Mouse (Mus musculus): ENCODE data around the gene Fam126a. TPM values are rescaled to one million over a fixed set of nuclear protein-coding genes. Genes with fewer than 3 reads are reported as not detected.
A peak's percentile ranks its signal among the peaks of the same experiment; 100 is the strongest.

Gene Fam126a
- 31.0 and 31.2 TPM in 2 replicates for polyA plus RNA-seq (2015; fragmentation: Nextera tagmentation; extraction: Ambion mirVana)

DNA sequence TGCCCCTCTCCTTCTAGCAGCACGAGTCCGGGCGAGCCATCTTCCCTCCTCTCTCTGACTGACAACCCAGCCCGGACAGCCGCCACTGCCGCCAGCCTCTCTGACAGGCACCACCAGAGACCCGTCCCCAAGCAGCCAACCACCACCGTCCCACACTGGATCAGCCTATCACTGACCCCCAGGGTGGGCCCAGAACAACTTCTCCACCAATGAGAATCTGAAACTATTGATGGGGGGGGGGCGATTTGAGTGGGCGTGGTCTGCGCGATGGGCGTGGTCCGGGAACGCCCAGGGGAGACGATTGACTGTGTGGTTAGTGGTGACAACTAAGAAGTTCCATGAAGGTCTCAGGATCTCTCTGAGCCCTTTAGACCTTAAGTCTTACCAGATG lies at the start of gene Fam126a:
TSS of gene Fam126a (minus strand) at position 112 of the 391 bp plus-strand sequence.
- 1% methylated on average over 15 of the region's 16 CpGs for WGBS
- peaks cover 19% of the 10 kb centered on the region for H3K4me1 ChIP-seq (replicated peaks)
- peak within 1 kb of the TSS; percentile 89 for H3K4me2 ChIP-seq
- peak within 1 kb of the TSS; percentile 100 for H3K4me3 ChIP-seq
- peak; percentile 100 for ATAC-seq (ENCODE audit: low FRiP score, low read depth)
- H3K9ac ChIP-seq = peak within 1 kb of the TSS; percentile 79
- H3K27me3 ChIP-seq = no peaks in the 10 kb centered on the region
- no peaks in the 10 kb centered on the region for H3K9me3 ChIP-seq
- H3K36me3 ChIP-seq = no peaks in the 10 kb centered on the region
- H3K27ac ChIP-seq (replicated peaks) = peak within 1 kb of the TSS; percentile 86

DNA sequence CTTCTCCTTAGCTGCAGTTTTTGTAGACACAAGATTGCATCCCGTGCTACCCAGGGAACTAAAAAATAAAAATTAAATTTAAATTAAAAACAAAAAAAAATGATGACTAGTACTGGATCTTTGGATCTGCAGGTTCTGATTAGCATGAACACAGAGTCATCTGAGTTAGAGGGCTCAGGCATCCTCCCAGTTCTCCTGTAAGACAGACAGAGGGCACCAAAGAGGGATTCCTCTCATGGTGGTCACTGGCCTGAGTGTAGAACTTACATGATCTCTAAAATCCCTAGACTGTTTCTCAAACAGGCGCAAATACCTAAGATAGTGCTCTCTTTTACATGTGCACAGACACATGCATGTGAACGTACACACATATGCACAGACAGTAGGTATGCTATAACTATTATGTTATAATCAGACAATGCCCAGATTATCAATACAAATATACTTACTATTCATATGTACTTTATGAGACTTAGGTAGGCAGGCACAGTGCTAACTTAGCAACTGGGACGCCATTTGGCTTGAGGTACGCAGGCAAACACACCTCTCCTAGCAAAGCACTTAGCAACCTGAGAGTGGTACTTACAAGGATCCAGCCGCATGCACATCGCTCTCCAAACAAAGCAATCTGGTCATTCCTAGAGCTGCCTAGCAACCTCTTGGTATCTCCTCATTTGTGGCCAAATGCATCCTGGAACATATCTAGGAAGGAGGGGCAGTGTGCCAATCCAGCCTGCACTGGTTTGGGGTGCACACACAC lies 48.1 kb upstream of the Fam126a start:
- WGBS = 83% methylated on average over 7 of the region's 7 CpGs
- Histone ChIP-seq H3K4me2 (no peak overlapping the region), H3K27me3 (no peaks in the 10 kb centered on the region), H3K9ac (no peak overlapping the region), H3K4me1 (replicated peaks) (peaks cover 14% of the 10 kb centered on the region), H3K36me3 (no peaks in the 10 kb centered on the region), H3K4me3 (no peak overlapping the region), H3K9me3 (no peaks in the 10 kb centered on the region), H3K27ac (replicated peaks) (no peak overlapping the region)
- ATAC-seq (ENCODE audit: low FRiP score, low read depth) = peak; percentile 47; the same call in 1 of the 2 replicates

DNA sequence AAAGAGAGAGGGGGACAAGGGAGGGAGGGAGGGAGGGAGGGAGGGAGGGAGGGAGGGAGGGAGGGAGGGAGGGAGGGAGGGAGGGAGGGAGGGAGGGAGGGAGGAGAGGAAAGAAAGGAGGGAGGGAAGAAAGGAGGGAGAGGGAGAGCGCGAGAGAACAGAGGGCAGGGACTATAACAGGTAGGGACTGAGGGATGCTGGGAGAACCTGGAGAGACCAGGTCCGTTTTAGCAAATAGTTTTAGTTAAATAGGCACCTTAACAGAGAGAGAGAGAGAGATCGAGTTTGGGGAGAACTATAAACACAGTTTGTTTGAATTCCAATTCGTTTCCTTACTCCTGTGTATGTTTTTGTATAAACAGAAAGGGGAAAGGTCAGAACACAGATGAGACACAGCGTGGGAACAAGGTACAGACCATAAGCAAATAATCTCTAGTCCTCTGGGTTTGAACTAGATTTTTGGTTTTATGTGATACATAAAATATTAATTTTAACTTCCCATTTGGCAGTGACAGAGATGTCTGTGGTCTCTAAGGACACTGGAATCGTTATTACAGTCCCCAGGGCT lies 47.3 kb upstream of the Fam126a start:
- peaks cover 14% of the 10 kb centered on the region for H3K4me1 ChIP-seq (replicated peaks)
- H3K4me2 ChIP-seq = peak overlapping the region; percentile 53
- WGBS = 14% methylated on average over 7 of the region's 7 CpGs
- peak overlapping the region; percentile 26 for H3K4me3 ChIP-seq
- H3K9ac ChIP-seq = no peak overlapping the region
- no peaks in the 10 kb centered on the region for H3K36me3 ChIP-seq
- H3K9me3 ChIP-seq = no peaks in the 10 kb centered on the region
- ATAC-seq (ENCODE audit: low FRiP score, low read depth) = no peak
- no peaks in the 10 kb centered on the region for H3K27me3 ChIP-seq
- H3K27ac ChIP-seq (replicated peaks) = peak overlapping the region; percentile 48; the same call in 1 of the 2 replicates

DNA sequence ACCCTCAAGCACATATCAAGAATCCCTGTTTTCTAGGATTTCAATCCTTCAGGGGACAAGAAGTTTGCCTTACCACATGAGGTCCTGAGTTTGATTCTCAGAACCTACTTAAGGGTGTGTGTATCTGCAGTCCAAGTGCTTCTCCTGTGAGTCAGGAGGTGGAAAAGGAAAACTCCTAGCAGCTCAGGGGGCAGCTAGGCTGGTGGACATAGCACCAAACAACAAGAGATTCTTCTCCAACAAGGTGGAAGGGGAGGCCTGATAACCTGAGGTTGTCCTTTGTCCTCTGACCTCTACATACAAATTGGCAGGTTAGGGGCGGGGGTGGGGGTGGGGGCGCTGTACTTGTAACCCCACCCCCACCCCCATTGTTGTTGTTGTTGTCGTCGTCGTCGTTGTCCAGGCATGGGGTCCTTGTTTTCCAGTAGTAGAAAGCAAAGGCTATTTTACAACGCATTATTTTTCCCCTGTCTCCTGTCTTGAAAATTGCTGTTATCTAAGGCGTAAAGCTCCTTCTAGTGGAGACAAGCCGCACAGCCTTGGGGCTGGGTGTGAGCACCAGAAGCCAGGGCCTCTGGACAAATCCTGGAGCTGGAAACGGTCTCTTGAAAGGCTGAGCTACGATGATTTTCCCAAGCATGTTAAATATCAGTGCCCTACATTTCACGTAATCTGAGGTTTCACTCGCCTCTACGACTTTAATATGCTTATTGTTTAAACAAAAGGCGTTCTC lies 46.7 kb upstream of the Fam126a start:
- peak; percentile 87 for ATAC-seq (ENCODE audit: low FRiP score, low read depth)
- no peaks in the 10 kb centered on the region for H3K9me3 ChIP-seq
- under 1% methylated on average over 14 of the region's 15 CpGs for WGBS
- no peak overlapping the region for H3K9ac ChIP-seq
- H3K4me2 ChIP-seq = peak overlapping the region; percentile 53
- H3K4me1 ChIP-seq (replicated peaks) = peaks cover 14% of the 10 kb centered on the region
- peak overlapping the region; percentile 80 for H3K27ac ChIP-seq (replicated peaks)
- no peaks in the 10 kb centered on the region for H3K36me3 ChIP-seq
- H3K27me3 ChIP-seq = no peaks in the 10 kb centered on the region
- H3K4me3 ChIP-seq = peak overlapping the region; percentile 26

DNA sequence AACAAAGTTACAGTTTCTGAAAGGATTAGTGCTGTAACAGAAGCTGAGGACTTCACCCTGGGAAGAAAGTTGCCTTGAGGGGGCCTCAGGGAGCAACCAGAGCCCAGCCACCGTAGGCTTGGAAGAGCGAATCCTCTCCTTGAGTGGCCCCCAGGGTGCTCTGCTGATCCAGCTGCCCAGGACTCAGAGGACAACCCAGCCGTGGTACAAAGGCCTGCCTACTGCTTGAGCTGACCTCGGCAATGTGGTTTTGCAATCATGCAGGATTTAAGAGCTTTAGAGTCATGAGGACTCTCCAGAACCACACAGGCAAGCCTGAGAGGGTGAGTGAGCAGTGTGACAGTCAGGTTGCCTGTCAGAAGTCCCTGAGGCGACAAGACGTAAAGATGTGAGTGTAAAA lies 41.5 kb upstream of the Fam126a start:
- Histone ChIP-seq H3K27me3 (no peaks in the 10 kb centered on the region), H3K4me3 (no peak overlapping the region), H3K27ac (replicated peaks) (no peak overlapping the region), H3K9ac (no peak overlapping the region), H3K4me2 (no peak overlapping the region), H3K9me3 (no peaks in the 10 kb centered on the region), H3K4me1 (replicated peaks) (peaks cover 5% of the 10 kb centered on the region), H3K36me3 (no peaks in the 10 kb centered on the region)
- WGBS = 80% methylated on average over 6 of the region's 6 CpGs
- ATAC-seq (ENCODE audit: low FRiP score, low read depth) = no peak

DNA sequence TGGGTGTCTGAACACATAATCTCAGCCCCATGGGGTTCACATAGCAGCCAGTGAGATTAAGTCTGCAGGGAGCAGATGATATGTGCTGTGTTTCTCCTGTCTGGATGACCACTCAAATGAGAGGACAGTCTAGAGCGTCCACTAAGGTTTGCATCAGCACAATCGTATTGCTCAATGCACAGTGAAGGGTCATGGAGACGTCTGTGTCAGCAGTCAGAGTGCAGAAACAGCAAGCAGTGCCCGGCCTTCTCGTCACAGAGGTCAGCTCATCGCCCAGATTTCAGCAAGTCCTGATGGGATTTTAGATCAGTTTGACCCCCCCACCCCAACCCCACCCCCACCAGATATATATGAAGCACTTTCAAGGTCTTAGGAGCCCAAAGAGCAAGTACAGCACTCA lies 38.5 kb upstream of the Fam126a start:
- WGBS = 82% methylated on average over 6 of the region's 6 CpGs

DNA sequence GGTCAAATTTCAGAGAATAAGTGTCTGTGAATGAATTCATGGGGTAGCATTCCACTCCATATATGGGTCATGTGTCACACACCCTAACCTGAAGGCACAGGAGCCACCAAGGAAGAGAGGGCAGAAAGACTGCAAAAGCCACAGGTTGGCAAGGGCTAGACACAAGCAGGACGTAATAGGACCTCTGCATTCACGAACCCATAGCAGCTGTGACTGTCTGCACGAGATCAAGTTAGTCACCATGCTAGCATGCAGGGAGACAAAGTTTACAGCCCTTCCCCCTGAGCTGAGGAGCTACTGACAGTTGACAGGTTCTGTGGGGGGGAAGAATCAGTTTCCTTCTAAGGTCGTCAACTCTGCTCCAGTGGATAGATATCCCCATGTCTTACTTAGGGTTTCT lies 33.1 kb upstream of the Fam126a start:
- H3K4me3 ChIP-seq = no peak overlapping the region
- no peaks in the 10 kb centered on the region for H3K27me3 ChIP-seq
- no peaks in the 10 kb centered on the region for H3K9me3 ChIP-seq
- H3K9ac ChIP-seq = no peak overlapping the region
- H3K4me1 ChIP-seq (replicated peaks) = no peaks in the 10 kb centered on the region
- no peaks in the 10 kb centered on the region for H3K36me3 ChIP-seq
- WGBS = 81% methylated on average over 4 of the region's 4 CpGs
- no peak overlapping the region for H3K27ac ChIP-seq (replicated peaks)
- ATAC-seq (ENCODE audit: low FRiP score, low read depth) = no peak
- H3K4me2 ChIP-seq = no peak overlapping the region

More for the DNA sequence above, 38.5 kb upstream of the Fam126a start:
- no peak overlapping the region for H3K9ac ChIP-seq
- H3K27me3 ChIP-seq = no peaks in the 10 kb centered on the region
- no peaks in the 10 kb centered on the region for H3K4me1 ChIP-seq (replicated peaks)
- no peak overlapping the region for H3K27ac ChIP-seq (replicated peaks)
- H3K4me3 ChIP-seq = no peak overlapping the region
- no peaks in the 10 kb centered on the region for H3K36me3 ChIP-seq
- no peak for ATAC-seq (ENCODE audit: low FRiP score, low read depth)
- no peaks in the 10 kb centered on the region for H3K9me3 ChIP-seq
- H3K4me2 ChIP-seq = no peak overlapping the region

DNA sequence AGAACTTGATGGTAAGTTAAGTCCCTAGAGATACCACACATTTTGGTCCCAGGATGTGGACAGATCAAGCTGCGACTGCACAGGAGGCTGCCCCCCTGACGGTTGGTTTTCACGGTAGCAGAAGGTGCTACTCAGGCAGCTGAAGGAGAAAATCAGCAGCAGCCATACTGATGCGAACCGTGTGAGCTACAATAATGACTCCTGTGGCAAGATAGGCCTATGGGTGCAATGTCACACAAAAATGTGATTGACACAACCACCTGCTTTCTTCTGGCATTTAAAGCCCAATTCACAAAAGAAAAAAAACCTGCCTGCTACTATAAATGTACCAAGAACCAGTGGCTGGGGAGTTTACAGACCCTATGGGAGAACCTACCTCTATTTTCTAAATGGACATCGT lies 32.5 kb upstream of the Fam126a start:
- Histone ChIP-seq H3K36me3 (no peaks in the 10 kb centered on the region), H3K4me3 (no peak overlapping the region), H3K9ac (no peak overlapping the region), H3K27ac (replicated peaks) (no peak overlapping the region), H3K4me1 (replicated peaks) (no peaks in the 10 kb centered on the region), H3K9me3 (no peaks in the 10 kb centered on the region), H3K27me3 (no peaks in the 10 kb centered on the region), H3K4me2 (no peak overlapping the region)
- WGBS = 88% methylated on average over 6 of the region's 6 CpGs
- ATAC-seq (ENCODE audit: low FRiP score, low read depth) = no peak

DNA sequence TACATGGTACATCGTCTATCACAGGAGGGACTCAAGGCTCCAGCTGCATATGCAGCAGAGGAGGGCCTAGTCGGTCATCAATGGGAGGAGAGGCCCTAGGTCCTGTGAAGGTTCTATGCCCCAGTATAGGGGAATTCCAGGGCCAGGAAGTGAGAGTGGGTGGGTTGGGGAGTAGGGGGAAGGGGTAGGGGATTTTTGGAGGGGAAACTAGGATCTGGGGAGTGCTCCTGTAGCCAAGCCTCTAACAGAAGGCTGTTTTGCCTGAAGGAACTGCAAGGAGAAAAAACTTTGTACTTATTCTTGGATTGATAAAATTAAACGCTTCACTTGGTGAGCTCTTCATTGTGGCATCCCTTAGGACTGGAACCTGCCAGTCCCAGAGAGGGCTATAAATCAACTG lies 30.5 kb upstream of the Fam126a start:
- Histone ChIP-seq H3K4me3 (no peak overlapping the region), H3K9me3 (no peaks in the 10 kb centered on the region), H3K27me3 (no peaks in the 10 kb centered on the region), H3K27ac (replicated peaks) (no peak overlapping the region), H3K9ac (no peak overlapping the region), H3K4me2 (no peak overlapping the region), H3K36me3 (no peaks in the 10 kb centered on the region), H3K4me1 (replicated peaks) (no peaks in the 10 kb centered on the region)
- no peak for ATAC-seq (ENCODE audit: low FRiP score, low read depth)
- WGBS = 66% methylated on average over 3 of the region's 3 CpGs

DNA sequence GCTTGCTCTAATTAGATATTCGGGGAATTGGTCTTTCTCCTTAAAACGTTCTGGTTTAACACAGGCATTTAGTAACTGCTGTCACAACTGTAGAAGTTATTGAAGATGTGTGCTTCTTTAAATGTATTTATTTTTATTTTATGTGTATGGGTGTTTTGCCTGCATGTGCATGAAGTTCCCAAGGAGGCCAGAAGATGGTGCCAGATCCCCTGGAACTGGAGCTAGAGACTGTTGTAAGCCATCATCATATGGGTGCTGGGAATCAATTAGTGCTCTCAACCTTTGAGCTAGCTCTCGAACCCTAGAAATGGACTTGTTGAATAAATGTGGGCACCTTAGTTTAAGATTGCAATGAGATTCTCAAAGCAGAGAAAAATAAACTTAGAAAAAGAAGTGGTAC lies 27.1 kb upstream of the Fam126a start:
- 78% methylated on average over 3 of the region's 3 CpGs for WGBS
- no peaks in the 10 kb centered on the region for H3K36me3 ChIP-seq
- H3K4me2 ChIP-seq = no peak overlapping the region
- H3K9me3 ChIP-seq = peaks cover 5% of the 10 kb centered on the region; the same call in 1 of the 2 replicates
- H3K27me3 ChIP-seq = no peaks in the 10 kb centered on the region
- H3K9ac ChIP-seq = no peak overlapping the region
- no peak for ATAC-seq (ENCODE audit: low FRiP score, low read depth)
- no peak overlapping the region for H3K4me3 ChIP-seq
- H3K27ac ChIP-seq (replicated peaks) = no peak overlapping the region
- H3K4me1 ChIP-seq (replicated peaks) = peaks cover 5% of the 10 kb centered on the region; the same call in 1 of the 2 replicates

DNA sequence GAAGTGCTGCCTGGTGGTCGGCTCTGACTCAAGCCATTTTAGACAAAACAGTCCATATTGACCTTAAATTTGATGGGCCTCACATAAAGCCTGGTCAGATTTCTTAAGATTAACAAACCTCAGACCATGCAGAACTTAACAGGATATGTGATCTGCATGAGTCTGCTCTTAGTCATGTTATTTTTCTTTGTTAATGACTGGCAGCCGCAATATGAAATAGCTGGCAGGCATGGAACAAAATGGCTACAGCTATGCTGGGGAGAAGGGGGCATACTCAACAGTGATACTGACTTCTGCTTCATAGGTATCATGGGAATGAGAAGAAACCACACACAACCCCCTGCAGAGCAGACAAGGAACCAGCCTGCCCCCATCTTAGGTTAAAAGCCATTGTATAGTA lies 26.4 kb upstream of the Fam126a start:
- H3K4me1 ChIP-seq (replicated peaks) = peaks cover 5% of the 10 kb centered on the region; the same call in 1 of the 2 replicates
- WGBS = 88% methylated on average over 2 of the region's 2 CpGs
- H3K27me3 ChIP-seq = no peaks in the 10 kb centered on the region
- H3K36me3 ChIP-seq = no peaks in the 10 kb centered on the region
- H3K9ac ChIP-seq = no peak overlapping the region
- no peak overlapping the region for H3K27ac ChIP-seq (replicated peaks)
- no peak overlapping the region for H3K4me3 ChIP-seq
- H3K4me2 ChIP-seq = no peak overlapping the region
- peaks cover 5% of the 10 kb centered on the region; the same call in 1 of the 2 replicates for H3K9me3 ChIP-seq
- ATAC-seq (ENCODE audit: low FRiP score, low read depth) = no peak

DNA sequence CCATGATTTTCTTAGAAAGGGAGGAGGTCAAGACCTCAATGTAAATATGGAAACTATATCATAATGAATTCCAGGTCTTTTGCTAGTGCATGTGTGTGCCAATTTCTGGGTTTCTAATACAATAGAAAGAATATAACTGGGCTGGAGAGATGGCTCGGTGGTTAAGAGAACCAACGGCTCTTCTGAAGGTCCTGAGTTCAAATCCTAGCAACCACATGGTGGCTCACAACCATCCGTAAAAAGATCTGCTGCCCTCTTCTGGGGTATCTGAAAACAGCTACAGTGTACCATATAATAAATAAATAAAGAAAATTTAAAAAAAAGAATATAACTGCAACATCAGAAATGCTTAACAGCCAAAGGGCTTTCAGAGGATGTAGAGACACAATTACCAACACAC lies 23.9 kb upstream of the Fam126a start:
- Histone ChIP-seq H3K27ac (replicated peaks) (no peak overlapping the region), H3K36me3 (no peaks in the 10 kb centered on the region), H3K4me3 (no peak overlapping the region), H3K4me2 (no peak overlapping the region), H3K9ac (no peak overlapping the region), H3K27me3 (no peaks in the 10 kb centered on the region), H3K9me3 (peaks cover 5% of the 10 kb centered on the region; the same call in 1 of the 2 replicates), H3K4me1 (replicated peaks) (peaks cover 5% of the 10 kb centered on the region; the same call in 1 of the 2 replicates)
- no peak for ATAC-seq (ENCODE audit: low FRiP score, low read depth)
- 93% methylated on average over 3 of the region's 3 CpGs for WGBS

Data from hindbrain, embryonic 15.5 days (tissue).